ENCODE assay signal across 9 mouse cellular contexts in the genomic region with DNA sequence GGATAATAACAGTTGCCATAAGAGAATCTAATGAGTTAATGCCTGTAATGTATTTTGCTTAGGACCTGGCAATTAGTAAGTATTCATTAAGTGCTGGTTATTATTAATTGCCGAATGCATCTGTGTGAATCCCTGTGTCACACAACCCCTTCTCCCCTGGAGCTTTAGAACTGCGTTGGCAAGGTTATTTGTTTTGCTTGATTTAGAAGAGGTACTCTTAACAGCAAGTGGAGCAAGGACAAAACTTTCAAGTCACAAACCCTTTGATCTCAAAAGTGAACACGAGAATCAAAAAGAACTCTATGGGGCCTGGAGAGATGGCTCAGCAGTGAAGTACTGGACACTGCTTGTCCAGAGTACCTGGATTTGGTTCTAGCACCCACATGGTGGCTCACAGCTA. TPM values are rescaled to one million over a fixed set of nuclear protein-coding genes. Genes with fewer than 3 reads are reported as not detected.
DNase-seq lines count a peak whose midpoint lies in the region; ATAC-seq and TF ChIP-seq lines count a peak whose summit lies in the region.
"Had no signal": no experiment of that assay in that cellular context is flagged by ENCODE, and none has a peak within 500 bp of the region (broad histone marks: within the 10 kb centered on the region; RNA-seq: fewer than 3 reads in every experiment).

No protein-coding gene starts in this region.

- WGBS in heart, embryonic 10.5 days: 76% methylated on average over 3 of the region's 3 CpGs
- 67% methylated on average over 3 of the region's 3 CpGs for WGBS in midbrain, embryonic 11.5 days
- WGBS in midbrain, postnatal 0 days: 69% methylated on average over 3 of the region's 3 CpGs
- 77% methylated on average over 3 of the region's 3 CpGs for WGBS in liver, embryonic 13.5 days (ENCODE audit: insufficient replicate concordance)

- no peak overlapping the region; the same call in 1 of the 2 replicates for H3K9ac ChIP-seq in midbrain, embryonic 11.5 days (ENCODE audit: low read length)
- H3K9ac ChIP-seq in midbrain, postnatal 0 days (replicated peaks; ENCODE audit: low read length, poor library complexity, severe bottlenecking): no peak overlapping the region
- peak overlapping the region; percentile 68; the same call in 1 of the 2 replicates for H3K9ac ChIP-seq in liver, embryonic 13.5 days

- no peak for DNase-seq in heart, embryonic 10.5 days (ENCODE audit: low spot score)
- no peak for DNase-seq in heart, adult 8-10 months (ENCODE audit: low spot score)
- DNase-seq in midbrain, embryonic 11.5 days (ENCODE audit: low spot score, missing footprints): no peak
- DNase-seq in midbrain, postnatal 0 days (ENCODE audit: low spot score): no peak
- no peak for DNase-seq in liver, embryonic 13.5 days
- no peak for DNase-seq in adrenal gland, postnatal 14 days
- DNase-seq in right cerebral cortex, adult 18-20 months: no peak
- DNase-seq in frontal cortex, postnatal 25 days (ENCODE audit: low spot score in 2 of 2): no peak
- DNase-seq: right cerebral cortex, postnatal 14 days had no signal

- H3K27me3 ChIP-seq in heart, embryonic 10.5 days (ENCODE audit: insufficient read depth, poor library complexity, severe bottlenecking): no peaks in the 10 kb centered on the region
- no peaks in the 10 kb centered on the region for H3K27me3 ChIP-seq in midbrain, embryonic 11.5 days (ENCODE audit: control insufficient read depth, insufficient read depth, low read length)
- H3K27me3 ChIP-seq in midbrain, postnatal 0 days (ENCODE audit: insufficient read depth, low read length): no peaks in the 10 kb centered on the region
- H3K27me3 ChIP-seq in liver, embryonic 13.5 days: no peaks in the 10 kb centered on the region

- TF ChIP-seq CTCF in midbrain, postnatal 0 days (IDR thresholded peaks at IDR 0.05): no peak

- H3K4me1 ChIP-seq in heart, embryonic 10.5 days: peaks cover 14% of the 10 kb centered on the region
- peaks cover 6% of the 10 kb centered on the region; the same call in 1 of the 2 replicates for H3K4me1 ChIP-seq in midbrain, embryonic 11.5 days (ENCODE audit: control insufficient read depth, insufficient read depth, low read length)
- peaks cover 11% of the 10 kb centered on the region; the same call in 1 of the 2 replicates for H3K4me1 ChIP-seq in midbrain, postnatal 0 days (ENCODE audit: insufficient read depth, low read length)
- peaks cover 34% of the 10 kb centered on the region for H3K4me1 ChIP-seq in liver, embryonic 13.5 days (replicated peaks)

- H3K27ac ChIP-seq in heart, embryonic 10.5 days: peak overlapping the region; percentile 93; the same call in 1 of the 2 replicates
- no peak overlapping the region for H3K27ac ChIP-seq in midbrain, embryonic 11.5 days (ENCODE audit: low read depth, low read length)
- no peak overlapping the region for H3K27ac ChIP-seq in midbrain, postnatal 0 days (ENCODE audit: low read depth, low read length)
- H3K27ac ChIP-seq in liver, embryonic 13.5 days: no peak overlapping the region

- H3K9me3 ChIP-seq in heart, embryonic 10.5 days: no peaks in the 10 kb centered on the region
- H3K9me3 ChIP-seq in midbrain, embryonic 11.5 days (ENCODE audit: control insufficient read depth, low read length): no peaks in the 10 kb centered on the region
- no peaks in the 10 kb centered on the region for H3K9me3 ChIP-seq in midbrain, postnatal 0 days (ENCODE audit: low read length)
- H3K9me3 ChIP-seq in liver, embryonic 13.5 days (replicated peaks): no peaks in the 10 kb centered on the region

- no peak overlapping the region for H3K4me3 ChIP-seq in heart, embryonic 10.5 days
- no peak overlapping the region for H3K4me3 ChIP-seq in midbrain, embryonic 11.5 days (ENCODE audit: low read depth, low read length)
- H3K4me3 ChIP-seq in midbrain, postnatal 0 days (ENCODE audit: low read depth, low read length): no peak overlapping the region
- 0 out of 2 replicates have a peak overlapping the region, but pooled peaks have one; percentile 79 for H3K4me3 ChIP-seq in liver, embryonic 13.5 days (replicated peaks)

- no peaks in the 10 kb centered on the region for H3K36me3 ChIP-seq in heart, embryonic 10.5 days
- no peaks in the 10 kb centered on the region for H3K36me3 ChIP-seq in midbrain, embryonic 11.5 days (ENCODE audit: control insufficient read depth, insufficient read depth, low read length)
- H3K36me3 ChIP-seq in midbrain, postnatal 0 days (ENCODE audit: insufficient read depth, low read length): no peaks in the 10 kb centered on the region
- no peaks in the 10 kb centered on the region for H3K36me3 ChIP-seq in liver, embryonic 13.5 days

- H3K4me2 ChIP-seq in midbrain, embryonic 11.5 days: peak overlapping the region; percentile 47; the same call in 1 of the 2 replicates
- H3K4me2 ChIP-seq in midbrain, postnatal 0 days (ENCODE audit: low read depth, low read length, poor library complexity, severe bottlenecking): no peak overlapping the region
- peak overlapping the region; percentile 97 for H3K4me2 ChIP-seq in liver, embryonic 13.5 days

- no peak for ATAC-seq in midbrain, embryonic 11.5 days (ENCODE audit: low FRiP score)
- ATAC-seq in midbrain, postnatal 0 days (ENCODE audit: low FRiP score): no peak
- ATAC-seq in liver, embryonic 13.5 days (ENCODE audit: low read depth): no peak

RNA-seq across cellular contexts. Expression of gene Sptlc2, which starts 1.1 kb away (rescaled TPM):
- 76.7 and 76.9 TPM in 2 replicates for polyA plus RNA-seq in heart, embryonic 10.5 days (2016; fragmentation: Nextera tagmentation; extraction: Ambion mirVana)
- total RNA-seq in heart, adult 8-10 months (2022): 10 to 100 TPM; 18.9 to 30.4 (median 20.9) TPM
- 56.1 and 61.8 TPM in 2 replicates for polyA plus RNA-seq in midbrain, embryonic 11.5 days (2014; fragmentation: Nextera tagmentation; extraction: Ambion mirVana)
- 41.5 and 49.8 TPM in 2 replicates for total RNA-seq in midbrain, postnatal 0 days (2014; rRNA removed)
- 86.6 and 99.6 TPM in 2 replicates for polyA plus RNA-seq in midbrain, postnatal 0 days (2015; fragmentation: Nextera tagmentation; extraction: Ambion mirVana)
- polyA plus RNA-seq in liver, embryonic 13.5 days (2015; fragmentation: Nextera tagmentation; extraction: Ambion mirVana): 30.6 and 36.4 TPM in 2 replicates
- 174 and 200 TPM in 2 replicates for total RNA-seq in adrenal gland, postnatal 14 days (2021)

RNA-seq across cellular contexts. Expression of gene Slirp, which starts 54.5 kb away (rescaled TPM):
- 265 and 273 TPM in 2 replicates for polyA plus RNA-seq in heart, embryonic 10.5 days (2016; fragmentation: Nextera tagmentation; extraction: Ambion mirVana)
- total RNA-seq in heart, adult 8-10 months (2022): 100 to 1,000 TPM; 162 to 197 (median 180) TPM
- 283 and 306 TPM in 2 replicates for polyA plus RNA-seq in midbrain, embryonic 11.5 days (2014; fragmentation: Nextera tagmentation; extraction: Ambion mirVana)
- 38.9 and 58.2 TPM in 2 replicates for total RNA-seq in midbrain, postnatal 0 days (2014; rRNA removed)
- 181 and 194 TPM in 2 replicates for polyA plus RNA-seq in midbrain, postnatal 0 days (2015; fragmentation: Nextera tagmentation; extraction: Ambion mirVana)
- polyA plus RNA-seq in liver, embryonic 13.5 days (2015; fragmentation: Nextera tagmentation; extraction: Ambion mirVana): 228 and 232 TPM in 2 replicates
- total RNA-seq in adrenal gland, postnatal 14 days (2021): 155 and 158 TPM in 2 replicates

RNA-seq across cellular contexts. Expression of gene Alkbh1, which starts 54.6 kb away (rescaled TPM):
- 49.2 and 61.9 TPM in 2 replicates for polyA plus RNA-seq in heart, embryonic 10.5 days (2016; fragmentation: Nextera tagmentation; extraction: Ambion mirVana)
- 10 to 100 TPM in 2 of 4 experiments, 1 to 10 TPM in 2; 7.9 to 11.0 (median 9.7) TPM for total RNA-seq in heart, adult 8-10 months (2022)
- polyA plus RNA-seq in midbrain, embryonic 11.5 days (2014; fragmentation: Nextera tagmentation; extraction: Ambion mirVana): 37.6 TPM in 2 replicates
- 20.3 and 28.7 TPM in 2 replicates for total RNA-seq in midbrain, postnatal 0 days (2014; rRNA removed)
- polyA plus RNA-seq in midbrain, postnatal 0 days (2015; fragmentation: Nextera tagmentation; extraction: Ambion mirVana): 31.5 and 36.8 TPM in 2 replicates
- 20.6 and 24.9 TPM in 2 replicates for polyA plus RNA-seq in liver, embryonic 13.5 days (2015; fragmentation: Nextera tagmentation; extraction: Ambion mirVana)
- total RNA-seq in adrenal gland, postnatal 14 days (2021): 21.7 and 23.6 TPM in 2 replicates
